21 mouse cellular contexts compared by ENCODE assay signal in genomic region chr14:121126291-121126690, GRCm38 (mm10).
A peak's percentile ranks its signal among the peaks of the same experiment; 100 is the strongest.
DNase-seq lines count a peak whose midpoint lies in the region; ATAC-seq lines count a peak whose summit lies in the region.
"Had no signal": no experiment of that assay in that cellular context is flagged by ENCODE, and none has a peak within 500 bp of the region (broad histone marks: within the 10 kb centered on the region; RNA-seq: fewer than 3 reads in every experiment).

No protein-coding gene starts in this region.

- peak; percentile 55 to 73 for DNase-seq in lung, adult 18-20 months
- DNase-seq in lung, postnatal 14 days: no peak
- peak; percentile 33 for DNase-seq in lung, postnatal 10 days
- DNase-seq in lung, postnatal 25 days (ENCODE audit: low spot score): no peak
- peak; percentile 76 for DNase-seq in NIH3T3 (ENCODE audit: low read depth)
- DNase-seq in lung, postnatal 36 days: peak; percentile 50
- no peak for DNase-seq in testis, postnatal 14 days (ENCODE audit: low spot score)
- DNase-seq: adrenal gland, adult 2 months; adrenal gland, postnatal 14 days; cerebellum, adult 11 months; cerebellum, adult 2 months; cerebellum, adult 9-11 months; cerebellum, postnatal 25 days; gastrocnemius, postnatal 10 days; gastrocnemius, postnatal 36 days; heart, adult 2 months; heart, postnatal 14 days; heart, postnatal 4 days had no signal

- no peak for ATAC-seq in megakaryocyte, adult 5-6 weeks (ENCODE audit: poor library complexity, severe bottlenecking)
- ATAC-seq: forebrain, embryonic 16.5 days; hindbrain, postnatal 0 days had no signal

Comparison
In these comparisons a context has a peak if more than half of its experiments do, and no peak if none do; other contexts are left out.
1. DNase-seq: peak in lung, adult 18-20 months (2 of 2), lung, postnatal 10 days (single experiment), NIH3T3 (single experiment) and lung, postnatal 36 days (single experiment); none in lung, postnatal 14 days (single experiment), lung, postnatal 25 days (single experiment) and testis, postnatal 14 days (single experiment).